Mouse (Mus musculus) thymus, adult 2 months (tissue): ENCODE data around the gene Oca2.

Source experiments
- CTCF ChIP-seq: fragments of 200-500 bp; IDR thresholded peaks from 2 replicates; pipeline ENCODE4 v1.5.1; 2012; ENCODE audit warnings: mild to moderate bottlenecking, control low read depth, low read length, moderate library complexity, borderline replicate concordance; ENCODE audit not compliant: control insufficient read depth, poor library complexity, insufficient read depth; ENCODE audit errors: extremely low read depth
- POLR2A ChIP-seq: fragments of 200-500 bp; IDR thresholded peaks from 2 replicates; pipeline ENCODE4 v1.6.1; 2012; ENCODE audit warnings: mild to moderate bottlenecking, low read length, control low read depth, moderate library complexity; ENCODE audit not compliant: control insufficient read depth, poor library complexity, insufficient read depth; ENCODE audit errors: extremely low read depth

DNA sequence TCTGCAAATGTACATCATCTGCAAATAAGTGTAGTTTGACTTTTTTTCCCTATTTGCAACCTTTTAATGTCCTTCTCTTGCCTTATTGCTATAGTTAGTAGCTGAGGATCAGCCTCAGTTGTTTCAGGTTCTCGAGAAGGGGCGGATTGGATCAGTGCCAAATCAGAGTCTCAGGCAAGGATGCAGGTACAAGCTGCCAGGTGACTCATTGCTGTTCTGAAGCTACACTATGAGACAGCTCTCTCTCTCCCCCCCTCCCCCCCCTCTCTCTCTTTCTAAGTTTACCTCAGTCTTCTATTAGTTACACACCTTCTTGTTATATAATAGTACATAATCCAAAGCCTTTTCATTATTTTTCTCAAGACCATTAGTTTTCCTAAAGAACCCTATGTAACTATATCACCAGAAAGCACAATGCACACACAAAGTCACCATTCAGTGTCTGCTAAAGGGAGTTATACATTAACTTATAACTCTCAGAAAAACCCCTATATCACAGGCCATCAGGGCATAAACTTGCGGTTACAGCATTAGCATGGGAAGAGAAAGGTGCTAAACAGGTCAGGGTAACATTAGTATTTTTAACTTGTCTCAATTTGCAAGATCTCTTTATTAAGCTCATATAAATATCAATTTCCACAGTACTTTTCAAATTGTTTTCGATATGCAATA lies 142.3 kb downstream of the Oca2 start:
- TF ChIP-seq POLR2A (no peak), CTCF (no peak)
